Mouse (Mus musculus): ENCODE results near the gene Arhgap28. TPM values are rescaled to one million over a fixed set of nuclear protein-coding genes. Genes with fewer than 3 reads are reported as not detected.

Arhgap28 gene
- total RNA-seq, 2 experiments from 2014 or later = 12.6 to 13.1 TPM

GRCm38 (mm10) chr17:67937050-67937449, 66.9 kb downstream of the Arhgap28 start:
- no peak for DNase-seq

GRCm38 (mm10) chr17:67935556-67935955, 68.4 kb downstream of the Arhgap28 start:
- DNase-seq = no peak

DNA sequence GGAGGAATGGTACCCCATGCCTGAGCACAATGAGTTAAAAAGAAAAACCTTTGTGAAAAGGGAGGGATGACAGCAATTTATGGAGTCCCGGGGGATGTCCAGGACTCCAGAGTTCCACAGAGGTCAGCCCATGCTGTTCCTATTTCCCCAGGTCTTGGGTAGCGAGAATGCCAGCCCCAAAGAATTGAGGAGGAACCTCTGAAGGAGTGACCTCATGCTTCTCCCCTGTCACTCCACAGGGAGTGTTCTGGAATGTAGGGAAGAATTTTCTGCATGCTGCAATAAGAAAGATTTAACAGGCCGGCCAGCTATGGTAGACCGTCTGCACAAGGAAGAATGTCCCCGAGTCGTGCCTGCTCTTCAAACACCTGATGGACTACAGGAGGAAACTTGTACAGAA, 72.5 kb downstream of the Arhgap28 start:
- no peak for DNase-seq

DNA sequence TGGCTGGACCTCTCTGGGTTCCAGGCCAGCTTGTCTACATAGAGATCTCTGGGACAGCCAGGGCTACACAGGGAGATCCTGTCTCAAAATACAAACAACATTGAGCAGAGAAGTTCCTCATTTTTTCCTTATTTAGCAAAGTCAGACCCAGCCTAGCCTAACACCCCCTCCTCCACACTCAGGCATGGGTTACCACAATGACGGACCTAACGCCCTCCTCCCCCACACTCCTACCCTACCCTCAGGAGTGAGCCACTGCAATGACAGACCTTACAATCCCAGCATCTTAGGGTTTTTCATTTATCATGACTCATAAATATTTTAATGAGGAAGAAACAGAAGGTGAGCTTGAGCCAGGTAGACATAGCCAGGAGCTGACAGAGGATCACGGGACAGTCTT, 73.0 kb downstream of the Arhgap28 start:
- DNase-seq = no peak

DNA sequence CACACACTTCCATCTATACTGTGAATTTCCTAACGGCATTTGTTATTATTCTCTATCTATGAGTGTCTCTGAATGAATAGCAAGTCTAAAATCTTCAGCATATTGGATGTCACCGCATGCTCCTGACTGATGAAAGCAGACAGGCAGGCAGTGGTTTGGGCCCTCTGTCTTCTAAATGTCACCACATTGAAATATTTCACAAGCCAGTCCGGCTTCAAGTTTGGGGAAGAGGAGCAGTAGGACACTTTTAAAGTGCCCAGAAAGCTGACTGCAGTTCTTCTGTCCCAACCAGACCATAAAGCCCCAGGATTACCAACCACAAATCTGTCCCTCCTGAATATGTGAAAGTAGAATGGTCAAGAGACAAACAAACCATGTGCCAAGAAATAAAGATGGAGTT, 73.5 kb downstream of the Arhgap28 start:
- no peak for DNase-seq

GRCm38 (mm10) chr17:67928280-67928679, 75.6 kb downstream of the Arhgap28 start:
- DNase-seq = no peak

DNA sequence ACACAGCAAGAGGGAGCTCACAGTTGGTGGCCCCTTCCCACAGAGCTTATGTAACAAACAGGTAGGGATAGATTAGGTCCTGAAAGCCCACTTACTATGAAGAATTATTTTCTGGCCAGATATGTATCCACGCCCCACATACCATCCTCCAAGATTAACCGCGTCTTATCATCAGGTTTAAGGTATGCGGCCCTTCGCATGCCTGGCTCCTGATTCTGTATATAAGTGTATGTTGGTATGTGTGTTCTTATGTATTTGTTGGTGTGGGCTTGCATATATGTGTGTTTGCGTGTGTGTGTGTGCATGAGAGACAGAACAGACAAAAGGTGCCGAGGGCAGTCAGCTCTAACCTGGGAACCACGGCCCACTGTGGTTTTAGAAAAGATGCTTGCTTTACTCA, 76.1 kb downstream of the Arhgap28 start:
- no peak for DNase-seq

DNA sequence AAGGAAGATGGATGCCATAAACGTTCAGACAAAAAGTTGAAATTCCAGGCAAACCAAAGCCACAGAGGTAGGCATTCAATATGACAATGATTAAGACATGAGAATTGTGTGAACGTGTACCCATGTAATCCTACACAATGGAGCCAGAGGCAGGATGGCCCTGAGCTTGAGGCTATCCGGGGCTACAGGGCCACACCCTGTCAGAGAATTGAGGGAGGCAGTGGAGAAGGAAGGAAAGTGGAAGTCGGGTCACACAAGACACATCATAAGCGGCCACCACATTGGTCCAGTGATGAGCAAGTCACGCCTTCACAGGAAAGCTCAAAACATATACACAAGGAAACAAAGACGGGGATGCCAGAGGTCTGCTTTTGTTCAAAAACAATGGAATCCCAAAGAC, 84.0 kb downstream of the Arhgap28 start:
- no peak for DNase-seq

GRCm38 (mm10) chr17:67918201-67918600, 85.7 kb downstream of the Arhgap28 start:
- DNase-seq = no peak

GRCm38 (mm10) chr17:67916901-67917300, 87.0 kb downstream of the Arhgap28 start:
- DNase-seq = no peak

DNA sequence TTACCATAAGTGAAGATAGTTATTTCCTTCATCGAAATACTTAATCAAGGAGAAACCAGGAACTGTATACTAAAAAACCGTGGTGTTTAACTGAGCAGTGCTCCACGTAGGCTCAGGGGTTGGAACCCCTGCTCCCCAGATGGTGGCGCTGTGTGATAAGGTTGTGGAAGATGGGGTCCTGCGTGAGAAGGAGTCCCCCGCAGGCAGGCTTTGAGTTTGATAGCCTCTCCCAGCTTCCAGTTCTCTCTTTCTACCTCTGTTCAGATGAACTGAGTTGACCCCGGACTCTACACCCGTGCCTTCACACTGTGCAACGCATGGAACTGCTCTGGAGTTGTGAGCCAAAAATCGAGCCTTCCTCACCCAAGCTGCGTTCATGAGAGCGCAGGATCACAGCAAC, 91.3 kb downstream of the Arhgap28 start:
- peak; percentile 85 for DNase-seq

GRCm38 (mm10) chr17:67912051-67912450, 91.9 kb downstream of the Arhgap28 start:
- DNase-seq = no peak

GRCm38 (mm10) chr17:67908537-67908936, 95.4 kb downstream of the Arhgap28 start:
- no peak for DNase-seq

DNA sequence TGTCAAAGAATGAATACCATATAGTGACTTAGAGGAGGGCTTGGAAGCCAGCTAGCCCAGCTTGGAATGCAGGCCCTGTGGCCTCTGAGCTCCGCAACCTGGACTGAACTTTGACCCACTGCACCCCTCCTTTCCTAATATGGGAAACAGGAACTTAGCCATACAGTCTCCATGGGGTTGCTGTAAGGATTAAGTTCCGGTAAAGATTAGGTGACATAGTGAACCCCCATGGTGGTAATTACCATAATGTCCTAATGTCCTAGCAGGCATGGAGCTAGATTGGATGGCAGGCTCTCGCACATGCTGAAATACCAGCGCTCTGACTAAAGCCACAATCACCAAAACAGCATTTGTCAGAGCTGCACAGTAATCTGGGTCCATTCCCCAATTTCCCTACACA, 95.8 kb downstream of the Arhgap28 start:
- no peak for DNase-seq

GRCm38 (mm10) chr17:67907532-67908054, 96.3 kb downstream of the Arhgap28 start:
- no peak for DNase-seq

DNA sequence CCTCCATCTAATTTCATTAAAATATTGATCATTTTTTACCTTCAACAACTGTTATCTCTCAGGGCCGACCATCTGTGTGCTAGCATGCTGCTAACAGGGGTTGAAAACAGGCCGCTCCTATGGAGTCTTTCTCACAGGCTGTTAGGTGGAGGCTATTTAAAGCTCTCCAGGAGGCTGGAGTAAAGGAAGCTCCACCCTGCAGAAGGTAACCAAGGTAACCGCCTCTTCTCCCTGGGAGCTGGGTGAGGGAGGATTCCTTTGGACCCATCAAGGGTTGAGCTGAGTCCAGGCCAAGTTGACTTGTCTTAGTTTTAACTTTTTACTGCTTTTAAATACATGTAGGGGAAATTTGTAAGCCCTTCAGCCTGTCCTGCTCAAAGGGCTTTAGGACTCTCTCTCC, 97.7 kb downstream of the Arhgap28 start:
- no peak for DNase-seq

DNA sequence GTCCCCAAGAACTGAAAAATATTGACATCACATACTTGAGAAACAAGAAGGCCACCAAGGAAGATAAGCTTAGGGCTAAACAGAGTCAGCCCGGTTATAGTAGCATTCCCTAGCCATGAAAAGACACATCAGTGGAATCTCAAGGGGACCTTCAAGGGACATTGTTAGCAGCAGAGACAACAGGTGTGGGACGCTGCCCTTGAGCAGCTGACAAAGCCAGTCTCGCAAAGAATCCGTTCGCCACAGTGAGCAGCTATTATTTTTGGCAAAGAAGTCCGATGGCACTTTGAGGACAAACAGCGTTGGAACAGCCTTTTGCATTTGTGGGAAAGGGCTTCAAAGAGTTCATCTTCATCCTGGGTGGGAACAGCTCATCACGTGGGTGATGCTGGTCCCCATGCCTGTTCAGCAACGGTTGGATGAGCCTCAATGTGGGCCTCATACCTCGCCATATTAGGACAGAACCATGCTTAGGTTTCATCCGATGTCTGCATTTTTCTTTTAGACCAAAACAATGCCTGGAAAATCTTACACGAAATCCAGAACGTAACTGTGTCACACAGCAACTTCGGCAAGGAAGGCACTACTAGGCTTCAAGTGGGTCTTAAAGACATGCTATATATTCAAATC, 99.5 kb downstream of the Arhgap28 start:
- DNase-seq = no peak

DNA sequence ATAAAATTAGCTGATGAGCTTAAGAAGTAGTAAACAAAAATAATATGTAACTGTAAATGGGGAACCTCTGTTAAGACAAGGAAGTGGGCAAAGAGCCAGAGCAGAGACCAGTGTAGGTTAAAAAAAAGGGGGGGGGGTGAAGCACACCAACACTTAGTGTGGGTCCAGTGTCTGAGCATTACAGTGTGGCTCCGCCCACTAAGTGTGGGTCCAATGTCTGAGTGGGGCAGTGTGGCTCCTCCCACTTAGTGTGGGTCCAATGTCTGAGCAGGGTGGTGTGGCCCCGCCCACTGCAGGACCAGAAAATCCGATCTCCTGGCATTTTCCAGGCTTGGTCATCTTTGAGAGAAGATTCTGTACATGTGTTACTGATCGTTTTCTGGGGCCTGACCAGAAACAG, 101.1 kb downstream of the Arhgap28 start:
- DNase-seq = no peak

DNA sequence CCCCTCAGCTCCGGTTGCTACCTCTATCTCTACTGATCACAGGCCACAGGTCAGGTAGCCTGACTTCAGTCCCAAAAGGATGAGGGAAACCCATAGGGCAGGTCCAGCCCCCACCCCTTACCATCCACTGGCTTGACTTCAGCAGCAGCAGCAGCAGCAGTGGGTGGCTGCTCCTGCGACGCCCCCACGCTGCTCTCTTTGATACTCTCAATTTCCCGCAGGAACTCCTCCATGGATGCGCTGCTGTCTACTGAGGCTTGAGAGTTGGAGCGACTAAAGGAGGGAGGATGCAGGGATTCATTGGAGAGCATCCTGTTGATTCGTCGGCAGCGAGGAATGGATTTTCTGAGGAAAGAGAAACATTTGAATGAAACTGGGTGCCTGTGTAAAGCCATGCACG, 102.8 kb downstream of the Arhgap28 start:
- DNase-seq = no peak

GRCm38 (mm10) chr17:67899376-67899775, 104.5 kb downstream of the Arhgap28 start:
- no peak for DNase-seq

DNA sequence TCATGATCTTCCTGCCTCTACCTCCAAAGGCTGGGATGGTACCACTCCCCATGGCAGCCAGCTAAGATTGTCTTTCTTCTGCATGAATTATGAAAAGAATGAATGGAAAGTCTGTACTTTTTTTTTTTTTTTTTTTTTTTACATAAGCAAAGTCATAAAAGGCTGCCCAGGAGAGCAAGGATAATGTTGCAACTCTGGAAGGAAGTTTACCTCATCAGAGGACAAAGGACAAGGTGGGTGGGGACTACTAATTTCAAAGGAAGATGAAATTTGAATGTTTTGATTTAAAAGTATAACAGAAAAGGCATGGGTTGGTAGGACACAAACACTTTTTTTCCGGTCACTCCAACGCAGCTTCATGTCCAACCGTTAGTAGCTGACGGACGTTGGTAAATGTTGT, 107.5 kb downstream of the Arhgap28 start:
- DNase-seq = no peak

GRCm38 (mm10) chr17:67889481-67890325, 114.2 kb downstream of the Arhgap28 start:
- peak; percentile 25 for DNase-seq

DNA sequence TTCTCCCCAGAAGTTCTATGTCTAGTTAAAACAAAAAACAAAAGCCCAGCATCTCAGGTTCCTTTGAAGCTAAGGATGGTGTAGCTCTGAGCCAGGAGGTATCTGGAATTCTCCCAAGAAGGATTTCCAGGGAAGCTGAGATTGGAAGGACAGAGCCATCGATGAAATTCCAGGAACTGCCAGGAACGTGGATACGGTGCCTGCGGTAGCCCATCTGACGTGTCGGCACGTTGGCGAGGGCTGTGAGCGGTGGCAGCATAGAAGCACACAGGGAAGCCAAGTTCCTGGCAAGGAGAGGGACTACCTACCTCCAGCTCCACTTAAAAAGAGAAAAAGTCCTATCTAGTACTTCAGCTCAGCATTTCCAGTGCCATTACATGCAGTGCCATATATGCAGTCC, 115.8 kb downstream of the Arhgap28 start:
- no peak for DNase-seq

DNA sequence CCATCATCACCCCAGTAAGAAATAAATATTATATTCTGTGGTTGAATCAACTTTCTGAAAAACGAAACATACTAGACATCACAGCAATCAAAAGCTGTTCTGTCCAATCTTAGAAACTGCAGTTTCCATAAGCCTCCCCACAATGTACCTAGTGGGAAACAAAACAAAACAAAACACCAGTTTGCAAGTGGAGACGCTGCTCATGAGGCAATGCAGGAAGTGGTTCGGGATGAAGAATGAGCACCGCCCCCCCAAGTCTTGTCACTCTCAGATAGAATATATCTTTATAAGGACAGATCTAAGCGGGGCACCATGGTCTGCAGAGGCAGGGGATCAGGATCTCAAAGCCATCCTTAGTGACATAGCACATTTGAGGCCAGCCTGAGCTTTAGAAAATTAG, 117.6 kb downstream of the Arhgap28 start:
- DNase-seq = no peak

All from adrenal gland, postnatal 10 days (tissue).